Mouse (Mus musculus): ENCODE data around the gene Banf1. TPM values are rescaled to one million over a fixed set of nuclear protein-coding genes. Genes with fewer than 3 reads are reported as not detected.

Banf1 gene
- polyA plus RNA-seq, 1 experiment, result 337 TPM

- Histone ChIP-seq H3K27me3 (ENCODE audit: control insufficient read depth, insufficient read depth, insufficient read length) (no peaks in the 10 kb centered on the region), H3ac (ENCODE audit: control insufficient read depth, insufficient read length) (no peak overlapping the region), H3K4me3 (no peak overlapping the region), H3K36me3 (ENCODE audit: control insufficient read depth, insufficient read depth) (peaks cover 39% of the 10 kb centered on the region), H3K79me2 (ENCODE audit: control insufficient read depth, insufficient read depth) (peaks cover 17% of the 10 kb centered on the region), H3K4me2 (ENCODE audit: low read depth) (no peak overlapping the region)
- TF ChIP-seq TCF12 (IDR thresholded peaks at IDR 0.05; ENCODE audit: insufficient read depth, poor library complexity, severe bottlenecking), result no peak
- peak; percentile 65 for TF ChIP-seq POLR2AphosphoS2 (IDR thresholded peaks at IDR 0.05; ENCODE audit: insufficient read length, low read depth)
- no peak for TF ChIP-seq MYOG (IDR thresholded peaks at IDR 0.05; ENCODE audit: control insufficient read depth in 1 of 3, insufficient read depth in 1 of 3, insufficient read length in 2 of 3, low read depth in 2 of 3)
- TF ChIP-seq REST (IDR thresholded peaks at IDR 0.05; ENCODE audit: insufficient read depth, insufficient read length), result no peak
- no peak for TF ChIP-seq POLR2A (IDR thresholded peaks at IDR 0.05; ENCODE audit: insufficient read length, low read depth)
- TF ChIP-seq MYOD1 (IDR thresholded peaks at IDR 0.05; ENCODE audit: control insufficient read depth in 1 of 3, insufficient read length in 2 of 3, low read depth in 2 of 3), result no peak
Measured at GRCm38 (mm10) chr19:5372724-5373123, 5.8 kb upstream of the Banf1 start.

- H3K4me3 ChIP-seq, result no peak overlapping the region
- H3K79me2 ChIP-seq (ENCODE audit: control insufficient read depth, insufficient read depth), result peaks cover 28% of the 10 kb centered on the region
- H3ac ChIP-seq (ENCODE audit: control insufficient read depth, insufficient read length), result no peak overlapping the region
- no peak overlapping the region for H3K4me2 ChIP-seq (ENCODE audit: low read depth)
- H3K36me3 ChIP-seq (ENCODE audit: control insufficient read depth, insufficient read depth), result peaks cover 35% of the 10 kb centered on the region
- TF ChIP-seq TCF3 (IDR thresholded peaks at IDR 0.05; ENCODE audit: insufficient read length, low read depth), result no peak
- TF ChIP-seq MYOD1 (IDR thresholded peaks at IDR 0.05; ENCODE audit: control insufficient read depth in 1 of 3, insufficient read length in 2 of 3, low read depth in 2 of 3), result no peak
- TF ChIP-seq TCF12 (IDR thresholded peaks at IDR 0.05; ENCODE audit: insufficient read depth, poor library complexity, severe bottlenecking), result no peak
- no peak for TF ChIP-seq POLR2AphosphoS2 (IDR thresholded peaks at IDR 0.05; ENCODE audit: insufficient read length, low read depth)
- TF ChIP-seq REST (IDR thresholded peaks at IDR 0.05; ENCODE audit: insufficient read depth, insufficient read length), result no peak
- no peak for TF ChIP-seq MYOG (IDR thresholded peaks at IDR 0.05; ENCODE audit: control insufficient read depth in 1 of 3, insufficient read depth in 1 of 3, insufficient read length in 2 of 3, low read depth in 2 of 3)
- no peak for TF ChIP-seq CEBPB (IDR thresholded peaks at IDR 0.05; ENCODE audit: insufficient read depth, poor library complexity, severe bottlenecking)
- TF ChIP-seq USF1 (IDR thresholded peaks at IDR 0.05; ENCODE audit: low read depth), result no peak
- TF ChIP-seq E2F4 (IDR thresholded peaks at IDR 0.05; ENCODE audit: insufficient read depth), result no peak
- no peak for TF ChIP-seq MAX (IDR thresholded peaks at IDR 0.05; ENCODE audit: low read depth)
- no peak for TF ChIP-seq POLR2A (IDR thresholded peaks at IDR 0.05; ENCODE audit: insufficient read length, low read depth)
- no peak for TF ChIP-seq SRF (IDR thresholded peaks at IDR 0.05; ENCODE audit: control insufficient read depth, insufficient read length, low read depth)
- no peaks in the 10 kb centered on the region for H3K27me3 ChIP-seq (ENCODE audit: control insufficient read depth, insufficient read depth, insufficient read length)
Measured at GRCm38 (mm10) chr19:5370932-5371331, 4.0 kb upstream of the Banf1 start.

DNA sequence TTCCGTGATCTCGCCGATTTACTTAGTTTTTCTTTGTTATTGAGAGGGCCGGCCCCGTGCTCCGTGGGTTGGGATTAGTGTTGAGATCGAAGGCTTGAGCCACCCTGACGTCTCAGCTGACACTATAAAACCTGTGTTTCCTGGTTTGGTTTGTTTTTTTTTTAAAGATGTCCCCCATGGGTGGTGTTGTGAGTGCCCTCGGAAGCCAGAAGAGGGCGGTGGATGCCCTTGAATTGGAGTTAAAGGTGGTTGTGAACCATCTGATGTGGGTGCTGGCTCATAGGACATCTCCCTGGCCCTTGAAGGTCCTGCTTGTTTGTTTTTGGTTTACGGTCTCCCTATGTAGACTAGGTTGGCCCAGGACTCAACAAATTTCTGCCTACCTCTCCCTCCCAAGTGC lies 487 bp upstream of the Banf1 start:
- peak overlapping the region; percentile 93 for H3K4me3 ChIP-seq
- no peak for TF ChIP-seq SRF (IDR thresholded peaks at IDR 0.05; ENCODE audit: control insufficient read depth, insufficient read length, low read depth)
- H3ac ChIP-seq (ENCODE audit: control insufficient read depth, insufficient read length), result peak overlapping the region; percentile 69
- H3K27me3 ChIP-seq (ENCODE audit: control insufficient read depth, insufficient read depth, insufficient read length), result no peaks in the 10 kb centered on the region
- H3K36me3 ChIP-seq (ENCODE audit: control insufficient read depth, insufficient read depth), result peaks cover 30% of the 10 kb centered on the region
- H3K4me2 ChIP-seq (ENCODE audit: low read depth), result peak overlapping the region; percentile 92
- peaks cover 55% of the 10 kb centered on the region for H3K79me2 ChIP-seq (ENCODE audit: control insufficient read depth, insufficient read depth)

GRCm38 (mm10) chr19:5366175-5367052 lies 554 bp downstream of the Banf1 start, which contains the start of gene Eif1ad:
TSS of gene Eif1ad (plus strand) at chr19:5366741.
- no peaks in the 10 kb centered on the region for H3K27me3 ChIP-seq (ENCODE audit: control insufficient read depth, insufficient read depth, insufficient read length)
- H3K79me2 ChIP-seq (ENCODE audit: control insufficient read depth, insufficient read depth), result peaks cover 55% of the 10 kb centered on the region
- peak within 1 kb of the TSS; percentile 93 for H3K4me2 ChIP-seq (ENCODE audit: low read depth)
- H3K36me3 ChIP-seq (ENCODE audit: control insufficient read depth, insufficient read depth), result peaks cover 19% of the 10 kb centered on the region
- peak within 1 kb of the TSS; percentile 69 for H3ac ChIP-seq (ENCODE audit: control insufficient read depth, insufficient read length)
- peak; percentile 94 for TF ChIP-seq POLR2A (IDR thresholded peaks at IDR 0.05; ENCODE audit: insufficient read length, low read depth)
- no peak for TF ChIP-seq SRF (IDR thresholded peaks at IDR 0.05; ENCODE audit: control insufficient read depth, insufficient read length, low read depth)
- no peak for TF ChIP-seq USF1 (IDR thresholded peaks at IDR 0.05; ENCODE audit: low read depth)
- no peak for TF ChIP-seq TCF12 (IDR thresholded peaks at IDR 0.05; ENCODE audit: insufficient read depth, poor library complexity, severe bottlenecking)
- peak; percentile 23 for TF ChIP-seq MAX (IDR thresholded peaks at IDR 0.05; ENCODE audit: low read depth)
- TF ChIP-seq E2F4 (IDR thresholded peaks at IDR 0.05; ENCODE audit: insufficient read depth), result peak; percentile 76
- TF ChIP-seq REST (IDR thresholded peaks at IDR 0.05; ENCODE audit: insufficient read depth, insufficient read length), result no peak
- no peak for TF ChIP-seq MYOG (IDR thresholded peaks at IDR 0.05; ENCODE audit: control insufficient read depth in 1 of 3, insufficient read depth in 1 of 3, insufficient read length in 2 of 3, low read depth in 2 of 3)
- peak; percentile 86 for TF ChIP-seq POLR2AphosphoS2 (IDR thresholded peaks at IDR 0.05; ENCODE audit: insufficient read length, low read depth)
- TF ChIP-seq TCF3 (IDR thresholded peaks at IDR 0.05; ENCODE audit: insufficient read length, low read depth), result no peak
- no peak for TF ChIP-seq CEBPB (IDR thresholded peaks at IDR 0.05; ENCODE audit: insufficient read depth, poor library complexity, severe bottlenecking)
- peak in 1 of 3 experiments; percentile 17 for TF ChIP-seq MYOD1 (IDR thresholded peaks at IDR 0.05; ENCODE audit: control insufficient read depth in 1 of 3, insufficient read length in 2 of 3, low read depth in 2 of 3)
- H3K4me3 ChIP-seq, result peak within 1 kb of the TSS; percentile 93

DNA sequence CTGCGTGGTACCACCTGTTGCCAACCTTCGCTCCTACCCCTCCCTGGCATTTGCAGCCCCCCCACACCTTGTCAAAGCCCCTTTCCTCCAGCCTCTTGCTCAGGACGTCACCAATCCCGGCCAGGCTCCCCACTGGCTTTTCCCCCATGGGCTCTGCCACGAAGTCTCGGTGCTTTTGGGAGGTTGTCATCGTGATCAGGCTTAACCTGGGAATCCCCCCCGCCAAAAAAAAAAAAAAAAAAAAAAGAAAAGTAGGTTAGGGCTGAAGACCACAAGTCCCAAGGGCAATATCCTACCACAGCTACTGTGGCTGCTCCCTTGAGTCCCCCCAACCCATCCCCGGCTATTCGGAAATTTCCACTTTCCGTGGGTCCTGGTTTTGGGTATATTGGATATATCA lies 1.2 kb downstream of the Banf1 start:
- Histone ChIP-seq H3K4me2 (ENCODE audit: low read depth) (peak overlapping the region; percentile 93), H3ac (ENCODE audit: control insufficient read depth, insufficient read length) (peak overlapping the region; percentile 69), H3K36me3 (ENCODE audit: control insufficient read depth, insufficient read depth) (peaks cover 13% of the 10 kb centered on the region), H3K79me2 (ENCODE audit: control insufficient read depth, insufficient read depth) (peaks cover 55% of the 10 kb centered on the region), H3K4me3 (peak overlapping the region; percentile 93), H3K27me3 (ENCODE audit: control insufficient read depth, insufficient read depth, insufficient read length) (no peaks in the 10 kb centered on the region)
- TF ChIP-seq E2F4 (IDR thresholded peaks at IDR 0.05; ENCODE audit: insufficient read depth) (no peak), REST (IDR thresholded peaks at IDR 0.05; ENCODE audit: insufficient read depth, insufficient read length) (no peak), MYOG (IDR thresholded peaks at IDR 0.05; ENCODE audit: control insufficient read depth in 1 of 3, insufficient read depth in 1 of 3, insufficient read length in 2 of 3, low read depth in 2 of 3) (no peak), SRF (IDR thresholded peaks at IDR 0.05; ENCODE audit: control insufficient read depth, insufficient read length, low read depth) (no peak), TCF12 (IDR thresholded peaks at IDR 0.05; ENCODE audit: insufficient read depth, poor library complexity, severe bottlenecking) (no peak), POLR2AphosphoS2 (IDR thresholded peaks at IDR 0.05; ENCODE audit: insufficient read length, low read depth) (peak; percentile 23), CEBPB (IDR thresholded peaks at IDR 0.05; ENCODE audit: insufficient read depth, poor library complexity, severe bottlenecking) (no peak), POLR2A (IDR thresholded peaks at IDR 0.05; ENCODE audit: insufficient read length, low read depth) (peak; percentile 12), MYOD1 (IDR thresholded peaks at IDR 0.05; ENCODE audit: control insufficient read depth in 1 of 3, insufficient read length in 2 of 3, low read depth in 2 of 3) (peak in 1 of 3 experiments; percentile 24), USF1 (IDR thresholded peaks at IDR 0.05; ENCODE audit: low read depth) (no peak), MAX (IDR thresholded peaks at IDR 0.05; ENCODE audit: low read depth) (no peak)

All from myocyte (in vitro differentiated cells).